Mouse (Mus musculus) stomach, postnatal 0 days (tissue): Measurements from ENCODE around the gene Sbf2.

Source experiments
- CTCF ChIP-seq: IDR thresholded peaks from 2 replicates; pipeline ENCODE4 v1.5.1; 2016; ENCODE audit warnings: antibody characterized with exemption, low read depth, mild to moderate bottlenecking, moderate library complexity
- EP300 ChIP-seq: optimal IDR thresholded peaks from 2 replicates; pipeline ENCODE3; 2016; ENCODE audit warnings: antibody characterized with exemption

- TF ChIP-seq CTCF (no peak), EP300 (no peak)
Measured at GRCm38 (mm10) chr7:110313392-110314055, 301.2 kb downstream of the Sbf2 start.
